Mouse (Mus musculus) retina, embryonic 14.5 days (tissue): Measurements from ENCODE around the gene Gbx1.
"Not testable (repeated sequence)": the region's sequence is repeated elsewhere in the genome, so short reads cannot be mapped to it uniquely, and the experiment has no call there.

Experiments
- DNase-seq: peaks from one replicate; pipeline ENCODE4 v3.0.0-alpha.2; 2015; ENCODE audit warnings: low spot score

Gene Gbx1

GRCm38 (mm10) chr5:24526889-24527230, at the start of gene Gbx1:
TSS of gene Gbx1 (minus strand) at chr5:24527202.
- DNase-seq: no peak

GRCm38 (mm10) chr5:24576801-24577182, 49.8 kb upstream of the Gbx1 start:
- no peak for DNase-seq

DNA sequence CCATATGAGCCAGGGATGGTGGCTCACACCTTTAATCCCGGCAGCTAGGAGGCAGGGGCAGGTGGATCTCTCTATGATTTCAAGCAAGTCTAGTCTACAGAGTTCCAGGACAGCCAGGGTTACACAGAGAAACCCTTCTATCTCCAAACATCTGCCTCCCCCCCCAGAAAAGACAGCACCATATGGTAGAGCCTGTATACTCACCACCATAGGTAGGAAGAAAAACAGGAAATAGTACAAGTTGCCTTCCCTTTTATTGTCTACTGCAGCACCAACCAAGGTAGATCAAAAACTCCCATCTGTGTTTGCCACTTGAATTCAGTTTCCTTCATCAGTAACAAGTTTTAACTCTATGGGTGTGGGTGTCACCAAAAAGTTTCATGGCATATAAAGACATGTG, 48.9 kb upstream of the Gbx1 start:
- DNase-seq: no peak

DNA sequence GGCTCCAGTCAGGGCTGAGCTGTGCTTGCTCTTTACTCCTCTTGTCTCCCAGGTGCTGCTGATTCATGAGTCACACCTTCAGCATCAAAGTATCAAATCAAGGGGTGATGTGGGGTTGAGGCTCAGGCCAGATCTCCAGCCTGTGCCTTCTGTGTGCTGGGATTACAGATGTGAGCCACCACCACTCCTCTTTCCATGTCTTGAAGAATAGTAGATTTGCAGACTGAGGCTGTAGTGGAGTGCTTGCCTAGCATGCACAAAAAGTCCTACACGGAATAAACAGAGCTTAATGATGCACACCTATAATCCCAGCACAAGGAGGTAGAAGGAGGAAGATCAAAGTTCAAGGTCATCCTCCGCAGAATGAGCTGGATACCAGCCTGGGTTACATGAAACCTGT, 29.7 kb upstream of the Gbx1 start, which contains the start of gene 4931409K22Rik:
4931409K22Rik (minus strand) TSS at position 101 of the 400 bp plus-strand sequence.
- no peak for DNase-seq

- not testable (repeated sequence) for DNase-seq
Observed at GRCm38 (mm10) chr5:24555335-24555734, 28.3 kb upstream of the Gbx1 start.

GRCm38 (mm10) chr5:24553621-24554244, 26.7 kb upstream of the Gbx1 start:
- no peak for DNase-seq

GRCm38 (mm10) chr5:24551317-24551688, 24.3 kb upstream of the Gbx1 start:
- no peak for DNase-seq

- DNase-seq: peak; percentile 64
Observed at GRCm38 (mm10) chr5:24550598-24551316, 23.8 kb upstream of the Gbx1 start.

DNA sequence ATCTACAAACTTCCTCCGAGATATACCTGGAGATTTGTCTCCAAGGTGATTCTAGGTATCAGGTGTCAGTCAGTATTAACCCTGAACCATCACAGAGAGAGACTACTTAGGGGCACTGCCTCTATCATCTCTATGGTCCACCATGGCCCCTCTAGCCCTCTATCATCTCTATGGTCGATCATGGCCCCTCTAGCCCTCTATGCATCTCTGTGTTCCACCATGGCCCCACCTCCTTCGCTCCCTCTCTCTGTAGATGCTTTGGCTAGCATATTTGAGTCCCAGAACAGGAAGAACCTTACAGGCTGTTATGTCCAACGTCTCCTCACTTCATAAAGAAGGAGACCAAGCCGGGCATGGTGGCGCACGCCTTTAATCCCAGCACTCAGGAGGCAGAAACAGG, 15.6 kb upstream of the Gbx1 start:
- DNase-seq: no peak

GRCm38 (mm10) chr5:24541144-24541569, 14.2 kb upstream of the Gbx1 start:
- no peak for DNase-seq

DNA sequence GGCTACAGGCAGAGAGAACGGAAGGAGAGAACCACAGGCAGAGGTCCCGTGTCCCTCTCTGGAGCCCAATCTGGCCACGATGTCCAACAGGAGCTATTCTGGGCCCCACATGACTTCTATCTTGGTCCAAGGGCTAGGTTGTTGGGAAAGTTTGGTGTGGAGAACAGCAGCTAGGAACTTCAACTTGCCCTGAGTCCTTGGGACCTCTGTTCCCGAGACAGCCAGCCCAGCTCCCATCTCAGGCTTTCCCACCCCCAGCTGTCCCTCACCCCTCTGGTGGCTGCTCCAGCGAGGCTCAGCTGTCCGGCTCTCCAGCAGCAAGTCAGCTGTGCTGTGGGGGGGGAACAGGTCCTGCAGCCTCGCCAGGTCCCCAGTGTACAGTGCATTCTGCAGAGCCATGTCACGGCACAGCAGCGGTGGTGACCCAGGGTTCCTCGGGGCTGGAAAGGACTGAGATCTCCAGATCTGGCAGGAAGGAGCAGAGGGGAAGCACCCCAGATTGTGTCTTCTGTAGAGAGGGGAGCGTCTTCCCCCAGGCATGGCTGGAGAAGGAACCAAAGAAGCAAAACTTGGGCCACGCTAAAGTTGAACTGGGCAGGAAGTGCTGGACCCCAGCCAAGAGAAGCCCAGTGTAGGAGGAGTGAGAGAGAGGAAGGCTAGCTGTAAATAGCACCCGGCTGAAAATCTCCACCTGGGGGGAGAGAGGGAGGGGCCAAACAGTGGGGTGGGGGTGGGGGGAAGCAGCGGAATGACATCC, 13.6 kb upstream of the Gbx1 start, which contains the start of gene Asb10:
Asb10 (minus strand) TSS at position 592 of the 757 bp plus-strand sequence.
- no peak for DNase-seq

- no peak for DNase-seq
Observed at GRCm38 (mm10) chr5:24539571-24540296, 12.7 kb upstream of the Gbx1 start.

GRCm38 (mm10) chr5:24537618-24538017, 10.6 kb upstream of the Gbx1 start:
- no peak for DNase-seq

DNA sequence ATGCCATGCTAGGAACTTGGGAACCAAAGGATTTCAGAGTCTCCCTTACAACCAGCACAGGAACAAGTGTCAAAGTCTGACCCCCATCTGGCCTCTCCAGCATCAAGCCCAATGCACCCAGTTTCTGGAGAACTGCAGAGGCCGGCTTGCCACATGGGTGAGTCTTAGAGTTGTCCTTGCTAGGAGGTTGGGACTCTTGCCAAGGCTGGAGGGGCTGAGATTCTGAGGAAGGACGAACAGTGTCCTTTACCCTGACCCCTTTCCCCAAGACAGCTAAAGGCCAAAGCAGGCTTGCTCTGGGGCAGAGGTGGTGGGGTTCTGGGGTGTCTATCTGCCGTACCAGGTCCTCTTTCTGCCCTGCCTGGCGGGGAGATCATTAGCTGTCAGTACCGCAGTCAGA, 9.5 kb upstream of the Gbx1 start:
- DNase-seq: no peak

DNA sequence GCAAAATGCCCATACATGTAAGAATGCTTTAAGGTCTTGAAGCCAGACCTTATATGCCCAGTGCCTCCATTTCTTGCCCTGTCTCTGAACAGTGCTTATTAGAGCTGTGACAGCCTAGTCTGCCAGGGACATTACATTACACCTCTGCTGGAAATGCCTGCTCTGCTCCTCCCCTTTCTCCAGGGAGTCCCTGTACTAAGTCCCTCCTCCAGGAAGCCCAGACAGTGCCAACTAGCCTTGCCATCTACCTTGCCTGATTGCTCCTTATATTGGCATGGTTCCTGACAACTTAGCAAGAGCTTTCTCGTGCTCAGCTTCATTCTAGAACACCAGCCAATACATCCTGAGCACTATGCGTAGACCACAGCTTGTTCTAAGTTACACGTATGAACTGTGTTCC, 8.7 kb upstream of the Gbx1 start:
- DNase-seq: no peak

DNA sequence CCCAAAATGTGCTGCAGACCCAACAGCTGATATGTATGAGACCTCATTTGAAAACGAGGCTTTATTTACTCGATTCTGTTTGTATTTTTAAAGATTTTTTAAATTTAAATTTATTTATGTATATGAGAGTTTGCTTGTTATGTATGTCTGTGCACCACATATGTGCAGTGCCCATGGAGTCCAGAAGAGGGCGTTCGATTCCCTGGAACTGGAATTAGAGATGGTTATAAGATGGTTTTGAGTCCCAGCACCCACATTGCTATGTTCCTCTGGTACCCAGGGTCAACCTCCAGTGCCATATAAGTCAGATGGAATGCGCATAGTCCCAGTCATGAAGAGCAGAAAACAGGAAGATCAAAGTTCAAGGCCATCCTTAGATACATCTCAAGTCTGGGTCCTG, 7.3 kb upstream of the Gbx1 start:
- DNase-seq: no peak

DNA sequence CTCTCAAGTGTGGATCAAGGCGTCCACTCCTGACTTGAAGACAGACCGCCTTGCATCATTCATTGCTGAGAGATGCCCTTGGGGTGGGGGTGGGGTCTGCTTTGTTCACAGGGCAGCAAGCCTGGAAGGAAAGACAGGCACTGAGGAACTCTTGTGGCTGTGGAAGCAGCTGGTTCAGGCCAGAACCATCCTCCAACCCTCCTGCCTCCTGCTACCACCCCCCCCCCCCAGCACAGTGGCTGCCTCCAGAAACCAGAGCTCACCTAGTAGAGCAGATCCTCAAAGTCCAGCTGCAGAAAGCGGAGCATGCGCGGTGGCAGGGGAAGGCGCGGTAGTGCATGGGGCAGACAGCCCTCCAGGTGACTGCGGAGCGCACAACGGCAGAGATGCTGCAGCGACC, 6.4 kb upstream of the Gbx1 start:
- DNase-seq: no peak

GRCm38 (mm10) chr5:24530042-24530689, 3.2 kb upstream of the Gbx1 start:
- DNase-seq: peak; percentile 96

DNA sequence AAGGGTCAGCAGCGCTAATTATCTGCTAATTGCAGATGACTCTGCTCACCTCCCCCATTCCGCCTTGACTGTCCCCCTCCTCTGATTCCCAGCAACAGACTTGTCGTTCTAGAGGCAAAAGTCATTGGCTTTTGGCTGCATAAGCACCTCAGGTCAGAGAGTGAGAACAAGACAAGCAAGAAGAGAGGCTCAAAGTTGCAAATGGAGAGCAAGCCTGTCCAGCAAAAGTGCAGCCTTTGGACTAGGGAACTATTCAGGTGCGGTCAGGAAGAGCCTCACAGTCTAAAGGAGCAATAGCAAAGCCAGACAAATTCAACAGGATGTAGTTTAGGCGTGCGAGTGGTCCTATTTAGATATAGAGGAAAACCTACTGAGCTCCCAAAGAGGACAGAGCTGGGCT, 778 bp upstream of the Gbx1 start:
- DNase-seq: no peak

DNA sequence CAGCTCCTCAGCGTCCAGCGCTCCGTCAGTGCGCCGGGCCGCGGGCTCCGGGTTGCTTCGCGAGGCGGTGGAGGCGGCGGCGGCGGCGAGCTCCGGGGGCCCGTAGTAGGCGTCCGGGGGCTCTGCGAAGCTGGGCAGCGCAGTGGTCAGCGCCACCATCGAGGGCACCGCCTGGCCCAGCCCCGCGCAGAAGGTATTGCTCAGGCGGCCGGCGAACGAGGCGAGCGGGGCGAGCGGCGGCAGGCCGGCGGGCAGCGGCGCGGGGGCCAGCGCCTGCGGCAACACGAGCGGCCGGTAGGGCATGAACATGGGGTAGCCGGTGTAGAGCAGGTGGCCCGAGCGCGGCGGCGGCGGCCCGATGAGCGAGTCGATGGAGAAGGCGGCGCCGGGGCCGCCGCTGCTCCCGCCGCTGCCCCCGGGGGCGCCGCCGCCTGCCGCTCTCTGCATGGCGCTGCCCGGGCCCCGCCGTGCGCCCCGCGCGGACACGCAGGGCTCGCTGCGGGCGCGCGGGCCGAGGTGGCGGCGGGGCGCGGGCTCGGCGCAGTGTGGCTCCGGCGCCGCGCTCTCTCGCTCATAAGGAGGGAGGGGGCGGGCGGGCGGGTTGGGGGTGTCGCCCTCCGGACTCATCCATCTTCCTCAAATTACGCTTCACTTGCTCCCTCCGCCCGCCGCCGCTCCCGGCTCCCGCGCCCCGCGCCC, 663 bp downstream of the Gbx1 start:
- peak; percentile 45 for DNase-seq
